Mouse (Mus musculus): ENCODE measurements around the gene Olfr1264. TPM values are rescaled to one million over a fixed set of nuclear protein-coding genes. Genes with fewer than 3 reads are reported as not detected.

Olfr1264 gene
- polyA plus RNA-seq, 1 experiment from 2014 or later, result not detected

DNA sequence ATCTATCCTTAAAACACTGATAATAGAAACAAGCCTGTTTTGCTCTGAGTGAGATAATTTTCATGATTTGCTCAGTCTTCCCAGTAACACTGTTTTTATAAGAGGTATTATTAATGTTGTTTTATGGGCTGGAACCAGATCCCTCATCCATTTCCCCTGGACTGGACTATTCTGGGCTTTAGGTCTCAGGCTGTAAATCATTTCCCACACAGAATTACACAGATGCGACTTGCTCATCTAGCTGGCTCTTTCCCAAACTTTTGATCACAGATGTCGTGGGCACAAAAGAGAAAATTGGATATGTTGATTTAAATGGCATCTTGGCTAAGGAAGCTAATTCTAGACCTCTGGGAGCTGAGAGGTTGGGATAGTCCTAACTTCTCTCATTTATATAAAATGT, 51.2 kb downstream of the Olfr1264 start, which contains the start of gene Olfr1260:
TSS of gene Olfr1260 (plus strand) at position 157 of the 400 bp plus-strand sequence.
- Histone ChIP-seq H3K9ac (replicated peaks; ENCODE audit: low read length) (no peak within 1 kb of the TSS), H3K9me3 (replicated peaks; ENCODE audit: control insufficient read depth, low read length) (no peaks in the 10 kb centered on the region), H3K4me2 (ENCODE audit: low read depth, low read length) (no peak within 1 kb of the TSS), H3K4me3 (ENCODE audit: low read depth, low read length) (no peak within 1 kb of the TSS), H3K27ac (replicated peaks; ENCODE audit: low read depth, low read length) (no peak within 1 kb of the TSS), H3K36me3 (replicated peaks; ENCODE audit: control insufficient read depth, insufficient read depth, low read depth, low read length) (no peaks in the 10 kb centered on the region), H3K4me1 (ENCODE audit: control insufficient read depth, insufficient read depth, low read length) (no peaks in the 10 kb centered on the region), H3K27me3 (ENCODE audit: control insufficient read depth, insufficient read depth, low read length) (no peaks in the 10 kb centered on the region)
- no peak for ATAC-seq (replicated peaks; ENCODE audit: insufficient number of reproducible peaks, low FRiP score, low TSS enrichment, low read depth)
- WGBS, result 84% methylated on average over 2 of the region's 2 CpGs
- DNase-seq (ENCODE audit: low spot score), result no peak

Other genes starting within 250 kb of the Olfr1264 start
- not detected in 2 replicates for gene Olfr1254, start 232.0 kb downstream of the Olfr1264 start, polyA plus RNA-seq (2014; fragmentation: Nextera tagmentation; extraction: Ambion mirVana)
- not detected in 2 replicates for gene Olfr1255, start 213.5 kb downstream of the Olfr1264 start, polyA plus RNA-seq (2014; fragmentation: Nextera tagmentation; extraction: Ambion mirVana)
- not detected in 2 replicates for gene Olfr1256, start 184.0 kb downstream of the Olfr1264 start, polyA plus RNA-seq (2014; fragmentation: Nextera tagmentation; extraction: Ambion mirVana)
- not detected in 2 replicates for gene Olfr48, start 177.4 kb downstream of the Olfr1264 start, polyA plus RNA-seq (2014; fragmentation: Nextera tagmentation; extraction: Ambion mirVana)
- gene Olfr1257, start 147.1 kb downstream of the Olfr1264 start, polyA plus RNA-seq (2014; fragmentation: Nextera tagmentation; extraction: Ambion mirVana), result not detected in 2 replicates
- gene Olfr1258, start 98.3 kb downstream of the Olfr1264 start, polyA plus RNA-seq (2014; fragmentation: Nextera tagmentation; extraction: Ambion mirVana), result not detected in 2 replicates
- not detected in 2 replicates for gene Olfr1259, start 76.9 kb downstream of the Olfr1264 start, polyA plus RNA-seq (2014; fragmentation: Nextera tagmentation; extraction: Ambion mirVana)
- gene Olfr1260, start 51.2 kb downstream of the Olfr1264 start, polyA plus RNA-seq (2014; fragmentation: Nextera tagmentation; extraction: Ambion mirVana), result not detected in 2 replicates
- not detected in 2 replicates for gene Olfr1261, start 34.4 kb downstream of the Olfr1264 start, polyA plus RNA-seq (2014; fragmentation: Nextera tagmentation; extraction: Ambion mirVana)
- not detected in 2 replicates for gene Olfr1262, start 25.4 kb downstream of the Olfr1264 start, polyA plus RNA-seq (2014; fragmentation: Nextera tagmentation; extraction: Ambion mirVana)
- not detected in 2 replicates for gene Olfr1263, start 13.4 kb downstream of the Olfr1264 start, polyA plus RNA-seq (2014; fragmentation: Nextera tagmentation; extraction: Ambion mirVana)
- gene Olfr1265, start 9.8 kb upstream of the Olfr1264 start, polyA plus RNA-seq (2014; fragmentation: Nextera tagmentation; extraction: Ambion mirVana), result not detected in 2 replicates
- not detected in 2 replicates for gene Olfr140, start 38.0 kb upstream of the Olfr1264 start, polyA plus RNA-seq (2014; fragmentation: Nextera tagmentation; extraction: Ambion mirVana)
- not detected in 2 replicates for gene Olfr1269, start 95.8 kb upstream of the Olfr1264 start, polyA plus RNA-seq (2014; fragmentation: Nextera tagmentation; extraction: Ambion mirVana)
- gene Olfr32, start 116.7 kb upstream of the Olfr1264 start, polyA plus RNA-seq (2014; fragmentation: Nextera tagmentation; extraction: Ambion mirVana), result 0.08 TPM in 1 of 2 replicates, not detected in the other
- gene Olfr1270, start 127.5 kb upstream of the Olfr1264 start, polyA plus RNA-seq (2014; fragmentation: Nextera tagmentation; extraction: Ambion mirVana), result 0.07 TPM in 1 of 2 replicates, not detected in the other
- gene Olfr1506, start 198.9 kb upstream of the Olfr1264 start, polyA plus RNA-seq (2014; fragmentation: Nextera tagmentation; extraction: Ambion mirVana), result not detected in 2 replicates
- gene Olfr142, start 232.0 kb upstream of the Olfr1264 start, polyA plus RNA-seq (2014; fragmentation: Nextera tagmentation; extraction: Ambion mirVana), result not detected in 2 replicates
- gene Olfr1271, start 245.5 kb upstream of the Olfr1264 start, polyA plus RNA-seq (2014; fragmentation: Nextera tagmentation; extraction: Ambion mirVana), result not detected in 2 replicates